Mouse (Mus musculus) T-cell, adult 66 days (primary cell): ENCODE measurements around the gene Hoxd4. TPM values are rescaled to one million over a fixed set of nuclear protein-coding genes. Genes with fewer than 3 reads are reported as not detected.

Experiments used
- total RNA-seq, 2 experiments: library from RNA; stranded (reverse); gene quantifications; 3 replicates in 1 of 2; 4 replicates in 1 of 2; pipeline ENCODE4 v1.2.4; 2023

Hoxd4 gene
- not detected for total RNA-seq

GRCm38 (mm10) chr2:74711721-74712621, at the start of gene Hoxd4, which contains the start of gene Hoxd3:
TSS of gene Hoxd4 (plus strand) at chr2:74711929.
TSS of gene Hoxd3 (plus strand) at chr2:74711927.

GRCm38 (mm10) chr2:74667842-74668357, 43.8 kb upstream of the Hoxd4 start, which contains the start of gene Hoxd13:
TSS of gene Hoxd13 (plus strand) at chr2:74668310.

GRCm38 (mm10) chr2:74674881-74675665, 36.7 kb upstream of the Hoxd4 start, which contains the start of gene Hoxd12:
TSS of gene Hoxd12 (plus strand) at chr2:74675013.

GRCm38 (mm10) chr2:74678891-74679595, 32.7 kb upstream of the Hoxd4 start, which contains the start of gene Hoxd11:
TSS of gene Hoxd11 (plus strand) at chr2:74679557.

GRCm38 (mm10) chr2:74691022-74691951, 20.4 kb upstream of the Hoxd4 start, which contains the start of gene Hoxd10:
TSS of gene Hoxd10 (plus strand) at chr2:74691924.

GRCm38 (mm10) chr2:74697567-74698121, 14.1 kb upstream of the Hoxd4 start, which contains the start of gene Hoxd9:
TSS of gene Hoxd9 (plus strand) at chr2:74697727.

GRCm38 (mm10) chr2:74704393-74704998, 7.2 kb upstream of the Hoxd4 start, which contains the start of gene Hoxd8:
TSS of gene Hoxd8 (plus strand) at chr2:74704615.

GRCm38 (mm10) chr2:74726551-74726950, 14.8 kb downstream of the Hoxd4 start, which contains the start of gene Gm28230:
TSS of gene Gm28230 (plus strand) at chr2:74726728.

GRCm38 (mm10) chr2:74762522-74763244, 51.0 kb downstream of the Hoxd4 start, which contains the start of gene Hoxd1:
TSS of gene Hoxd1 (plus strand) at chr2:74762980.

Other genes starting within 250 kb of the Hoxd4 start
- gene Lnpk, start 132.5 kb upstream of the Hoxd4 start, total RNA-seq, result 10 to 100 TPM; 27.4 to 31.5 TPM
- not detected for gene Evx2, start 52.4 kb upstream of the Hoxd4 start, total RNA-seq
- gene Hoxd13, start 43.6 kb upstream of the Hoxd4 start, total RNA-seq, result not detected
- gene Hoxd12, start 36.9 kb upstream of the Hoxd4 start, total RNA-seq, result not detected
- not detected for gene Hoxd11, start 32.4 kb upstream of the Hoxd4 start, total RNA-seq
- not detected for gene Hoxd10, start 20.0 kb upstream of the Hoxd4 start, total RNA-seq
- not detected for gene Hoxd9, start 14.2 kb upstream of the Hoxd4 start, total RNA-seq
- gene Hoxd8, start 7.3 kb upstream of the Hoxd4 start, total RNA-seq, result not detected
- not detected for gene Hoxd3, start within 50 bp of the Hoxd4 start, total RNA-seq
- gene Gm28230, start 14.8 kb downstream of the Hoxd4 start, total RNA-seq, result not detected
- not detected for gene Hoxd1, start 51.1 kb downstream of the Hoxd4 start, total RNA-seq
- 10 to 100 TPM; 23.0 to 24.6 TPM for gene Mtx2, start 113.9 kb downstream of the Hoxd4 start, total RNA-seq